Mouse (Mus musculus): ENCODE results near the gene Stat5b. TPM values are rescaled to one million over a fixed set of nuclear protein-coding genes. Genes with fewer than 3 reads are reported as not detected.
A peak's percentile ranks its signal among the peaks of the same experiment; 100 is the strongest.

The Stat5b gene
- polyA plus RNA-seq, 1 experiment from 2014 or later = 25.3 TPM

- Histone ChIP-seq H3K27me3 (no peaks in the 10 kb centered on the region), H3K4me1 (replicated peaks) (peaks cover 2% of the 10 kb centered on the region; the same call in 1 of the 2 replicates), H3K27ac (no peak overlapping the region), H3K4me3 (no peak overlapping the region), H3K4me2 (no peak overlapping the region), H3K36me3 (peaks cover 72% of the 10 kb centered on the region), H3K9me3 (replicated peaks) (no peaks in the 10 kb centered on the region), H3K9ac (no peak overlapping the region)
- no peak for ATAC-seq (replicated peaks; ENCODE audit: insufficient number of reproducible peaks, insufficient read depth, low FRiP score, low read depth)
- 78% methylated on average over 13 of the region's 13 CpGs for WGBS
These were observed 68.0 kb downstream of the Stat5b start for GRCm38 (mm10) chr11:100782568-100782967.

GRCm38 (mm10) chr11:100781763-100782475, 68.6 kb downstream of the Stat5b start:
- H3K4me2 ChIP-seq = no peak overlapping the region
- ATAC-seq (replicated peaks; ENCODE audit: insufficient number of reproducible peaks, insufficient read depth, low FRiP score, low read depth) = no peak
- H3K27me3 ChIP-seq = no peaks in the 10 kb centered on the region
- no peak overlapping the region for H3K9ac ChIP-seq
- no peak overlapping the region for H3K4me3 ChIP-seq
- no peaks in the 10 kb centered on the region for H3K9me3 ChIP-seq (replicated peaks)
- peaks cover 66% of the 10 kb centered on the region for H3K36me3 ChIP-seq
- peak overlapping the region; percentile 26; the same call in 1 of the 2 replicates for H3K27ac ChIP-seq
- H3K4me1 ChIP-seq (replicated peaks) = peaks cover 2% of the 10 kb centered on the region; the same call in 1 of the 2 replicates
- WGBS = 72% methylated on average over 15 of the region's 15 CpGs

- no peaks in the 10 kb centered on the region for H3K9me3 ChIP-seq (replicated peaks)
- ATAC-seq (replicated peaks; ENCODE audit: insufficient number of reproducible peaks, insufficient read depth, low FRiP score, low read depth) = no peak
- no peak overlapping the region for H3K9ac ChIP-seq
- no peak overlapping the region for H3K4me3 ChIP-seq
- peaks cover 2% of the 10 kb centered on the region; the same call in 1 of the 2 replicates for H3K4me1 ChIP-seq (replicated peaks)
- H3K36me3 ChIP-seq = peaks cover 53% of the 10 kb centered on the region
- H3K27me3 ChIP-seq = no peaks in the 10 kb centered on the region
- H3K27ac ChIP-seq = no peak overlapping the region
- H3K4me2 ChIP-seq = no peak overlapping the region
- WGBS = 63% methylated on average over 8 of the region's 8 CpGs
These were observed 70.3 kb downstream of the Stat5b start for GRCm38 (mm10) chr11:100780247-100780646.

GRCm38 (mm10) chr11:100778069-100778468, 72.5 kb downstream of the Stat5b start:
- H3K4me3 ChIP-seq = no peak overlapping the region
- no peaks in the 10 kb centered on the region for H3K27me3 ChIP-seq
- no peak overlapping the region for H3K4me2 ChIP-seq
- 61% methylated on average over 3 of the region's 3 CpGs for WGBS
- no peak overlapping the region for H3K9ac ChIP-seq
- no peaks in the 10 kb centered on the region for H3K9me3 ChIP-seq (replicated peaks)
- H3K4me1 ChIP-seq (replicated peaks) = peaks cover 2% of the 10 kb centered on the region; the same call in 1 of the 2 replicates
- H3K36me3 ChIP-seq = peaks cover 34% of the 10 kb centered on the region
- H3K27ac ChIP-seq = no peak overlapping the region
- no peak for ATAC-seq (replicated peaks; ENCODE audit: insufficient number of reproducible peaks, insufficient read depth, low FRiP score, low read depth)

- Histone ChIP-seq H3K9ac (no peak overlapping the region), H3K9me3 (replicated peaks) (no peaks in the 10 kb centered on the region), H3K4me1 (replicated peaks) (peaks cover 2% of the 10 kb centered on the region; the same call in 1 of the 2 replicates), H3K4me3 (no peak overlapping the region), H3K4me2 (no peak overlapping the region), H3K27ac (no peak overlapping the region), H3K27me3 (no peaks in the 10 kb centered on the region), H3K36me3 (peaks cover 15% of the 10 kb centered on the region)
- ATAC-seq (replicated peaks; ENCODE audit: insufficient number of reproducible peaks, insufficient read depth, low FRiP score, low read depth) = no peak
- WGBS = 80% methylated on average over 10 of the region's 10 CpGs
These were observed 74.6 kb downstream of the Stat5b start for GRCm38 (mm10) chr11:100775921-100776320.

- H3K4me2 ChIP-seq = no peak overlapping the region
- H3K36me3 ChIP-seq = peaks cover 8% of the 10 kb centered on the region
- no peaks in the 10 kb centered on the region for H3K27me3 ChIP-seq
- WGBS = 79% methylated on average over 4 of the region's 4 CpGs
- H3K27ac ChIP-seq = no peak overlapping the region
- ATAC-seq (replicated peaks; ENCODE audit: insufficient number of reproducible peaks, insufficient read depth, low FRiP score, low read depth) = no peak
- H3K9ac ChIP-seq = no peak overlapping the region
- no peaks in the 10 kb centered on the region for H3K9me3 ChIP-seq (replicated peaks)
- no peak overlapping the region for H3K4me3 ChIP-seq
- peaks cover 10% of the 10 kb centered on the region for H3K4me1 ChIP-seq (replicated peaks)
These were observed 76.3 kb downstream of the Stat5b start for GRCm38 (mm10) chr11:100774261-100774660.

GRCm38 (mm10) chr11:100770646-100771408, 79.7 kb downstream of the Stat5b start, which contains the start of gene Ghdc:
Ghdc (minus strand) TSS chr11:100770957.
- peak within 1 kb of the TSS; percentile 78 for H3K4me3 ChIP-seq
- ATAC-seq (replicated peaks; ENCODE audit: insufficient number of reproducible peaks, insufficient read depth, low FRiP score, low read depth) = peak; percentile 63; the same call in 1 of the 2 replicates
- H3K27ac ChIP-seq = peak within 1 kb of the TSS; percentile 75
- WGBS = 15% methylated on average over 17 of the region's 17 CpGs
- no peaks in the 10 kb centered on the region for H3K9me3 ChIP-seq (replicated peaks)
- H3K4me2 ChIP-seq = peak within 1 kb of the TSS; percentile 74
- peak within 1 kb of the TSS; percentile 68 for H3K9ac ChIP-seq
- no peaks in the 10 kb centered on the region for H3K27me3 ChIP-seq
- H3K36me3 ChIP-seq = no peaks in the 10 kb centered on the region
- peaks cover 11% of the 10 kb centered on the region for H3K4me1 ChIP-seq (replicated peaks)

GRCm38 (mm10) chr11:100769980-100770379, 80.5 kb downstream of the Stat5b start:
- Histone ChIP-seq H3K4me3 (peak overlapping the region; percentile 78), H3K9ac (peak overlapping the region; percentile 68), H3K4me1 (replicated peaks) (peaks cover 11% of the 10 kb centered on the region), H3K27me3 (no peaks in the 10 kb centered on the region), H3K36me3 (no peaks in the 10 kb centered on the region), H3K9me3 (replicated peaks) (no peaks in the 10 kb centered on the region), H3K4me2 (peak overlapping the region; percentile 74), H3K27ac (0 out of 2 replicates have a peak overlapping the region, but pooled peaks have one; percentile 75)
- ATAC-seq (replicated peaks; ENCODE audit: insufficient number of reproducible peaks, insufficient read depth, low FRiP score, low read depth) = no peak
- WGBS = 49% methylated on average over 6 of the region's 6 CpGs

GRCm38 (mm10) chr11:100767871-100768270, 82.7 kb downstream of the Stat5b start:
- no peak for ATAC-seq (replicated peaks; ENCODE audit: insufficient number of reproducible peaks, insufficient read depth, low FRiP score, low read depth)
- no peak overlapping the region for H3K4me2 ChIP-seq
- no peaks in the 10 kb centered on the region for H3K9me3 ChIP-seq (replicated peaks)
- H3K36me3 ChIP-seq = no peaks in the 10 kb centered on the region
- H3K27me3 ChIP-seq = no peaks in the 10 kb centered on the region
- H3K27ac ChIP-seq = no peak overlapping the region
- no peak overlapping the region for H3K4me3 ChIP-seq
- 86% methylated on average over 5 of the region's 5 CpGs for WGBS
- H3K9ac ChIP-seq = no peak overlapping the region
- peaks cover 11% of the 10 kb centered on the region for H3K4me1 ChIP-seq (replicated peaks)

- ATAC-seq (replicated peaks; ENCODE audit: insufficient number of reproducible peaks, insufficient read depth, low FRiP score, low read depth) = no peak
- no peak overlapping the region for H3K27ac ChIP-seq
- 71% methylated on average over 9 of the region's 9 CpGs for WGBS
- no peaks in the 10 kb centered on the region for H3K36me3 ChIP-seq
- H3K9me3 ChIP-seq (replicated peaks) = no peaks in the 10 kb centered on the region
- H3K27me3 ChIP-seq = peaks cover 3% of the 10 kb centered on the region; the same call in 1 of the 2 replicates
- H3K4me3 ChIP-seq = no peak overlapping the region
- no peak overlapping the region for H3K9ac ChIP-seq
- peaks cover 15% of the 10 kb centered on the region for H3K4me1 ChIP-seq (replicated peaks)
- H3K4me2 ChIP-seq = no peak overlapping the region
These were observed 83.8 kb downstream of the Stat5b start for GRCm38 (mm10) chr11:100766726-100767125.

GRCm38 (mm10) chr11:100762831-100763230, 87.7 kb downstream of the Stat5b start, which contains the start of gene Hcrt:
Hcrt (minus strand) TSS chr11:100762931.
- H3K4me2 ChIP-seq = peak within 1 kb of the TSS; percentile 77
- no peaks in the 10 kb centered on the region for H3K9me3 ChIP-seq (replicated peaks)
- peak within 1 kb of the TSS; percentile 40 for H3K9ac ChIP-seq
- H3K4me1 ChIP-seq (replicated peaks) = peaks cover 14% of the 10 kb centered on the region
- no peak within 1 kb of the TSS for H3K27ac ChIP-seq
- no peak for ATAC-seq (replicated peaks; ENCODE audit: insufficient number of reproducible peaks, insufficient read depth, low FRiP score, low read depth)
- H3K4me3 ChIP-seq = peak within 1 kb of the TSS; percentile 51
- peaks cover 35% of the 10 kb centered on the region for H3K27me3 ChIP-seq
- WGBS = 87% methylated on average over 7 of the region's 7 CpGs
- H3K36me3 ChIP-seq = no peaks in the 10 kb centered on the region
